Mouse (Mus musculus): ENCODE data around the gene Spock2.

DNA sequence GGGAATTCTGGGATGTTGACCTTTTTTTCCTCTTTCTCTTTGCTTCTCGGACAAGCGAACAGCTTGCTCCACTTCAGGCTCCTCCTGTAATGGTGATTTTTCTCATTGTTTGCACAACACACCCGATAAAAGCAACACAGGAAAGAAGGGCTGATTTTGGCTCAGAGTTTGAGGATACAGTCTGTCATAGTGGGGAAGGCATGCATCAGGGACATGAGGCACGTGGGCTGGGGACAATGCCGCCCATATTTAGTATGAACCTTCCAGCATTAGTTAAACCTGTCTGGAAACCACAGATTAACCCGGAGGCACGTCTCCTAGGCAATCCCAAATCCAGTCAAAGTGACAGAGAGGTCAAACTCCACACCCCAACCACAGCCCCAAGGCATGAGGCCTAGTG is 30.9 kb downstream of the Spock2 start:
- TF ChIP-seq ZNF384 (IDR thresholded peaks at IDR 0.05; ENCODE audit: low read depth, low read length): no peak
- TF ChIP-seq ZC3H11A (IDR thresholded peaks at IDR 0.05; ENCODE audit: borderline replicate concordance, low read depth, low read length): no peak
- no peak for TF ChIP-seq CHD2 (IDR thresholded peaks at IDR 0.05; ENCODE audit: low read depth, low read length)

Measured in ES-E14 (cell line).